In genomic region chr5:136386757-136387156, GRCm38 (mm10) we compare ENCODE assay signal across 19 mouse cellular contexts.
A peak's percentile ranks its signal among the peaks of the same experiment; 100 is the strongest.
DNase-seq lines count a peak whose midpoint lies in the region; ATAC-seq and TF ChIP-seq lines count a peak whose summit lies in the region.
"Had no signal": no experiment of that assay in that cellular context is flagged by ENCODE, and none has a peak within 500 bp of the region (broad histone marks: within the 10 kb centered on the region; RNA-seq: fewer than 3 reads in every experiment).

No protein-coding gene starts in this region.

- no peak for TF ChIP-seq CTCF in heart, postnatal 0 days (IDR thresholded peaks at IDR 0.05; ENCODE audit: low read depth)

- intact Hi-C loops in heart, postnatal 25 days (cut with DNase I), result no loop called here

- in situ Hi-C loops in ES-E14 (cut with MboI; ENCODE audit: low sequenced_read_pairs in 2 of 2, unreplicated experiment in 2 of 2), result no loop called here

- H3K4me2 ChIP-seq in heart, embryonic 12.5 days, result no peak overlapping the region
- no peak overlapping the region for H3K4me2 ChIP-seq in heart, postnatal 0 days (ENCODE audit: low read depth, low read length)
- no peak overlapping the region for H3K4me2 ChIP-seq in midbrain, embryonic 11.5 days
- H3K4me2 ChIP-seq: forebrain, embryonic 13.5 days; hindbrain, embryonic 15.5 days had no signal

- no peak overlapping the region for H3K9ac ChIP-seq in heart, embryonic 12.5 days
- H3K9ac ChIP-seq in heart, postnatal 0 days (replicated peaks; ENCODE audit: low read depth, low read length), result no peak overlapping the region
- H3K9ac ChIP-seq in ES-E14 (ENCODE audit: insufficient read depth, low read depth, low read length, poor library complexity, severe bottlenecking), result no peak overlapping the region
- no peak overlapping the region for H3K9ac ChIP-seq in midbrain, embryonic 11.5 days (ENCODE audit: low read length)
- H3K9ac ChIP-seq: forebrain, embryonic 13.5 days; forebrain, postnatal 0 days; hindbrain, embryonic 15.5 days had no signal

- no peak for DNase-seq in heart, postnatal 25 days (ENCODE audit: low spot score)
- no peak for DNase-seq in heart, postnatal 0 days (ENCODE audit: low spot score)
- DNase-seq in heart, embryonic 10.5 days (ENCODE audit: low spot score), result no peak
- no peak for DNase-seq in ES-E14 (ENCODE audit: low read depth, low spot score)
- no peak for DNase-seq in midbrain, embryonic 11.5 days (ENCODE audit: low spot score, missing footprints)
- DNase-seq in layer of hippocampus, adult 11-12 months (ENCODE audit: low spot score), result no peak
- DNase-seq: adrenal gland, postnatal 14 days; cerebellum, adult 18-20 months; cerebellum, adult 9-11 months; forebrain, postnatal 0 days; gastrocnemius, postnatal 14 days; heart, postnatal 14 days; kidney, adult 2 months had no signal

- peak overlapping the region; percentile 26; the same call in 1 of the 2 replicates for H3K27ac ChIP-seq in heart, embryonic 12.5 days (ENCODE audit: poor library complexity, severe bottlenecking)
- no peak overlapping the region for H3K27ac ChIP-seq in heart, postnatal 0 days (ENCODE audit: low read depth)
- no peak overlapping the region for H3K27ac ChIP-seq in heart, embryonic 10.5 days
- no peak overlapping the region for H3K27ac ChIP-seq in ES-E14 (ENCODE audit: insufficient read depth, low read depth, low read length, poor library complexity, severe bottlenecking)
- H3K27ac ChIP-seq in midbrain, embryonic 11.5 days (ENCODE audit: low read depth, low read length), result no peak overlapping the region
- H3K27ac ChIP-seq: embryonic facial prominence, embryonic 10.5 days; forebrain, embryonic 13.5 days; hindbrain, embryonic 15.5 days had no signal

- peaks cover 27% of the 10 kb centered on the region for H3K4me1 ChIP-seq in heart, embryonic 12.5 days (replicated peaks)
- H3K4me1 ChIP-seq in heart, postnatal 0 days (ENCODE audit: control insufficient read depth, insufficient read depth), result peaks cover 20% of the 10 kb centered on the region
- peaks cover 27% of the 10 kb centered on the region for H3K4me1 ChIP-seq in heart, embryonic 10.5 days
- no peaks in the 10 kb centered on the region for H3K4me1 ChIP-seq in ES-E14 (ENCODE audit: control insufficient read depth in 2 of 2, insufficient read depth in 2 of 2, low read length in 2 of 2, poor library complexity in 1 of 2)
- H3K4me1 ChIP-seq in midbrain, embryonic 11.5 days (ENCODE audit: control insufficient read depth, insufficient read depth, low read length), result no peaks in the 10 kb centered on the region
- H3K4me1 ChIP-seq: hindbrain, embryonic 15.5 days had no signal

- 57% methylated on average over 2 of the region's 2 CpGs for WGBS in heart, embryonic 12.5 days
- 32% methylated on average over 2 of the region's 2 CpGs for WGBS in heart, postnatal 0 days
- WGBS in heart, embryonic 10.5 days, result 52% methylated on average over 2 of the region's 2 CpGs
- 90% methylated on average over 2 of the region's 2 CpGs for WGBS in midbrain, embryonic 11.5 days

- H3K36me3 ChIP-seq in heart, embryonic 12.5 days, result peaks cover 14% of the 10 kb centered on the region; the same call in 1 of the 2 replicates
- peaks cover 4% of the 10 kb centered on the region; the same call in 1 of the 2 replicates for H3K36me3 ChIP-seq in heart, postnatal 0 days (replicated peaks; ENCODE audit: control insufficient read depth, insufficient read depth, low read length)
- peaks cover 12% of the 10 kb centered on the region for H3K36me3 ChIP-seq in heart, embryonic 10.5 days
- no peaks in the 10 kb centered on the region; the same call in 1 of the 2 replicates for H3K36me3 ChIP-seq in ES-E14 (ENCODE audit: control insufficient read depth, insufficient read depth, low read length, poor library complexity, severe bottlenecking)
- no peaks in the 10 kb centered on the region for H3K36me3 ChIP-seq in midbrain, embryonic 11.5 days (ENCODE audit: control insufficient read depth, insufficient read depth, low read length)

- H3K27me3 ChIP-seq in heart, embryonic 12.5 days (replicated peaks), result no peaks in the 10 kb centered on the region
- H3K27me3 ChIP-seq in heart, postnatal 0 days (ENCODE audit: control insufficient read depth, insufficient read depth, low read length), result no peaks in the 10 kb centered on the region
- H3K27me3 ChIP-seq in heart, embryonic 10.5 days (ENCODE audit: insufficient read depth, poor library complexity, severe bottlenecking), result no peaks in the 10 kb centered on the region
- no peaks in the 10 kb centered on the region for H3K27me3 ChIP-seq in midbrain, embryonic 11.5 days (ENCODE audit: control insufficient read depth, insufficient read depth, low read length)
- H3K27me3 ChIP-seq: forebrain, embryonic 13.5 days; hindbrain, embryonic 15.5 days; Patski had no signal

- TF ChIP-seq EP300 in heart, postnatal 0 days (IDR thresholded peaks at IDR 0.05; ENCODE audit: low read depth), result no peak

- no peaks in the 10 kb centered on the region for H3K9me3 ChIP-seq in heart, embryonic 12.5 days (replicated peaks)
- H3K9me3 ChIP-seq in heart, postnatal 0 days (replicated peaks; ENCODE audit: control insufficient read depth, low read length), result no peaks in the 10 kb centered on the region
- no peaks in the 10 kb centered on the region for H3K9me3 ChIP-seq in heart, embryonic 10.5 days
- no peaks in the 10 kb centered on the region for H3K9me3 ChIP-seq in ES-E14 (ENCODE audit: control insufficient read depth, insufficient read depth, low read depth, low read length)
- H3K9me3 ChIP-seq in midbrain, embryonic 11.5 days (ENCODE audit: control insufficient read depth, low read length), result no peaks in the 10 kb centered on the region
- H3K9me3 ChIP-seq: embryonic facial prominence, embryonic 10.5 days; forebrain, embryonic 13.5 days; hindbrain, embryonic 15.5 days had no signal

- no peak overlapping the region for H3K4me3 ChIP-seq in heart, embryonic 12.5 days
- no peak overlapping the region for H3K4me3 ChIP-seq in heart, postnatal 0 days (ENCODE audit: low read depth, low read length)
- H3K4me3 ChIP-seq in heart, embryonic 10.5 days, result no peak overlapping the region
- no peak overlapping the region for H3K4me3 ChIP-seq in ES-E14 (ENCODE audit: insufficient read depth in 1 of 2, low read depth in 1 of 2, low read length in 2 of 2, poor library complexity in 1 of 2, severe bottlenecking in 1 of 2)
- no peak overlapping the region for H3K4me3 ChIP-seq in midbrain, embryonic 11.5 days (ENCODE audit: low read depth, low read length)
- H3K4me3 ChIP-seq: embryonic facial prominence, embryonic 10.5 days; forebrain, embryonic 13.5 days; hindbrain, embryonic 15.5 days had no signal

- no peak for ATAC-seq in heart, embryonic 12.5 days (ENCODE audit: insufficient number of reproducible peaks, low FRiP score)
- 0 out of 2 replicates have a peak, but pooled peaks have one; percentile 15 for ATAC-seq in heart, postnatal 0 days (ENCODE audit: insufficient read depth, low read depth)
- no peak for ATAC-seq in midbrain, embryonic 11.5 days (ENCODE audit: low FRiP score)
- ATAC-seq: forebrain, embryonic 13.5 days; forebrain, postnatal 0 days; intestine, embryonic 16.5 days; Patski had no signal

TF ChIP-seq in ES-E14, 5 proteins besides CTCF, POLR2A, EP300 and RAD21:
- TF ChIP-seq ZC3H11A (IDR thresholded peaks at IDR 0.05; ENCODE audit: borderline replicate concordance, low read depth, low read length) (no peak), ZNF384 (IDR thresholded peaks at IDR 0.05; ENCODE audit: low read depth, low read length) (peak; percentile 83)
